Mouse (Mus musculus) lung, adult 18-20 months (tissue): ENCODE data around the gene Tpo.

ENCODE experiments used
- DNase-seq, 2 experiments: peaks; one replicate each; pipeline ENCODE4 v3.0.0; 2022; ENCODE audit warnings: mixed read lengths in 2 of 2

Gene Tpo

DNA sequence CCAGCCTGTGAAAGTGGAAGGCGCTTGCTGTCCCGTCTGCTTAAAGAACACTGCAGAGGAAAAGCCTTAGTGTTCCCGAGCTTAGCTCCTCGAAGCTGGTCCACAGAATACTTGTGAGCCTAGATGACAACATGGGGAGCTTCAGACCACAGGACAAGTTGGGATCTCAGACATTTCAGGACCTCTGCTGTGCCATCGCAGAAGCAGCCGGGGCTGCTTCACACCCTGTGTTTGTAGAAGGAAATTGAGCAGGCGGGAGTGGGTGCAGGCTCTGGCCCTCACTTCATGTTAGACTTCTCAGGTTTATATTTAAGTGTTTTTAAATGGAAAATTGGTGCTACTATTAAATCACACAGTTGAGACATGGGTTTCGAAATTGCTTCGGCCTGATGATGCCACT is 116.9 kb downstream of the Tpo start:
- no peak for DNase-seq

DNA sequence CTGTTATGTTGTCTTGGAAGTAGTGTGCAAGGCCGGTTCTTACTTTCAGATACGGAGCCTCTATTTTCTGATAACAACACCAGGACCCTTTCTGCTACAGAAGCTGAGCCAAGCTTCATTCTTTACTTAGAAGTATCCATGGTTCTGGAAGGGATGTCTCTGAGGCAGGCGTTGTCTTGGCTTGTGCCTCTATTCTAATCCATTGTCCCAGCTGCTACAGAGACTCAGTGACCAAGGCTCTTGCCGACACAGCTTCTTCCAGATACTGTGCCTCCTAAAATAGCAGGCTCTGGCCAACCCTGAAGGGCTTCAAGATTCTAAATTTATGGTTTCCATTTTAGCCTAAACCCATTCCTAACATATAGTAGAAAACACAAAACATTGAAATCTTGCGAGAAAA is 123.7 kb downstream of the Tpo start:
- DNase-seq = no peak

DNA sequence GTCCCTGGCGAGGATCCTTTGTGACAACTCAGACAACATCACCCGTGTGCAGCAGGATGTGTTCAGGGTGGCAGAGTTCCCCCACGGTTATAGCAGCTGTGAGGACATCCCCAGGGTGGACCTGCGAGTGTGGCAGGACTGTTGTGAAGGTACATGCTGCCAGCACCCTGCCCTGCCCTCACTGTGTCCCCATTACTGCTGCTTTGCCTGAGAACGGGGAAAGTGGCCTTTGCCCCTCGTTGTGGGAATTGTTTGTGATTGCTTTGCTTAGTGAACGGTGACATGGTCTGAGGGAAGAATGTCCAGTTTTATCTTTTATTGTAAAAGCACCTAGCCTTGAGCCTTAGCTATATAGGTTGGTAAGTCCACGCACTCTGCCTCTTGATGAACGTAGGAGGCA is 125.8 kb downstream of the Tpo start:
- no peak for DNase-seq
